Mouse (Mus musculus) midbrain, embryonic 10.5 days (tissue): ENCODE data around the gene Tex30. TPM values are rescaled to one million over a fixed set of nuclear protein-coding genes. Genes with fewer than 3 reads are reported as not detected.

ENCODE experiments used
- DNase-seq: peaks from one replicate; pipeline ENCODE4 v3.0.0-alpha.2; 2017; ENCODE audit warnings: low spot score
- H3K27ac ChIP-seq: fragments of 300-500 bp; sonication (generic); replicated peaks from 2 replicates; pipeline ENCODE4 v1.5.1; 2016; ENCODE audit warnings: mild to moderate bottlenecking
- H3K27me3 ChIP-seq: fragments of 300-500 bp; sonication (generic); 2 replicates; pipeline ENCODE4 v1.6.1; 2016; ENCODE audit warnings: low read depth, mild to moderate bottlenecking; ENCODE audit not compliant: poor library complexity, severe bottlenecking
- H3K36me3 ChIP-seq: fragments of 300-500 bp; sonication (generic); 2 replicates; pipeline ENCODE4 v1.6.1; 2016; ENCODE audit warnings: mild to moderate bottlenecking, moderate library complexity
- H3K4me1 ChIP-seq: fragments of 300-500 bp; sonication (generic); 2 replicates; pipeline ENCODE4 v1.6.1; 2016
- H3K4me3 ChIP-seq: fragments of 300-500 bp; sonication (generic); 2 replicates; pipeline ENCODE4 v1.5.1; 2016; ENCODE audit warnings: mild to moderate bottlenecking, moderate library complexity
- H3K9me3 ChIP-seq: fragments of 300-500 bp; sonication (generic); replicated peaks from 2 replicates; pipeline ENCODE4 v1.6.1; 2016; ENCODE audit warnings: mild to moderate bottlenecking
- WGBS: fragments of 180-500 bp; shearing (Covaris S2); methylation state at CpG from one replicate; pipeline ENCODE4 v1.1.7; 2016; 5-methylcytosine and 5-hydroxymethylcytosine counted together
- polyA plus RNA-seq: library from polyadenylated mRNA; unstranded; fragments of >200 nt; fragmentation: Nextera tagmentation; extraction: Ambion mirVana; gene quantifications from 2 replicates; pipeline ENCODE4 v1.2.1, GENCODE M21; 2016

Tex30 gene
- polyA plus RNA-seq, result 105 and 118 TPM in 2 replicates

DNA sequence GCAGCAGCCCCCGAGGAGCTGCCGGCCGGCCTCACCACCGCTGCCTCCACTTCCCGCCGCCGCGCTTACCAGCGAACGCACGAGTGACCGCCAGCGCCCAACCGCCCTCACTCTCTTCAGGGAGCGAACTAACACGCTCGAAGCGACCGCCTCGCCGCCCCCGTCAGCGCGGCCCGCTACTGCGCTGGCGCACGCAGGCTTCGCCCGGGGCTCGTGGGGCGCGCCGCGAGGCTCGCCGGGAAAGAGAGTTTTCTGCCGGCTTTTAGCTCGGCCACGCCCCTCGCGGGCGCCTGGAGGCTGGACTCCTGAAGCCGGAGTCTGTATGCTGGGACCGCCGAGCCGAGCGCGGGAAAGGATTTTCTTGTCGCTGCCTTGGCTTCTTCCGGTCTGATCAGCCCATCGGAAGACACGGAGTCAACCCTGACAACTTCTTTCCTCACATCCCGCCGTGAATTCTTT lies at the start of gene Tex30:
Gene Tex30, minus strand, starts transcription at position 183 of the 459 bp plus-strand sequence.
- Histone ChIP-seq H3K4me3 (peak within 1 kb of the TSS; percentile 71), H3K27me3 (no peaks in the 10 kb centered on the region), H3K9me3 (no peaks in the 10 kb centered on the region; the same call in 1 of the 2 replicates), H3K4me1 (peaks cover 20% of the 10 kb centered on the region), H3K36me3 (peaks cover 46% of the 10 kb centered on the region), H3K27ac (peak within 1 kb of the TSS; percentile 92)
- WGBS, result under 1% methylated on average over 55 of the region's 55 CpGs
- peak; percentile 96 for DNase-seq

DNA sequence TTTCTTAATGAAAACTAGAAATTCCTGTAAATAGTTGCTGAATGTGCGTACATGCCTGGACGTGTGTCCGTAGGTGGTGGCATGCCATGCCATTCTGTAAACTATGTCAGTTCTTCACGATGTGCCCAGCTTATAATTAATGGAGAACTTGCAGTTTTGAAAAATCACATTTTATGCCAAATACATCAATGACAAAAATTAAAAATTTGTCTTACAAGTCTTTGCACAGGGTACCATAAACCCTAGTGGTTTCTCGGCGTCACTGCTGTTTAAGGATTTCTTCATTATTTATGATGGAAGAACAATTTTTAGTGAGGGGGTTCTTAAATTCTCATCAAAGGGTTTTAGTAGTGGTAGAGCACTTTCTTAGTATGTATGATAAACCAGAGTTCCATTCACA lies 46.5 kb upstream of the Tex30 start:
- 51% methylated on average over 6 of the region's 6 CpGs for WGBS
- Histone ChIP-seq H3K4me3 (peak overlapping the region; percentile 79), H3K9me3 (peaks cover 10% of the 10 kb centered on the region; the same call in 1 of the 2 replicates), H3K27ac (peak overlapping the region; percentile 96), H3K4me1 (peaks cover 15% of the 10 kb centered on the region), H3K36me3 (peaks cover 19% of the 10 kb centered on the region), H3K27me3 (no peaks in the 10 kb centered on the region)
- DNase-seq, result no peak

DNA sequence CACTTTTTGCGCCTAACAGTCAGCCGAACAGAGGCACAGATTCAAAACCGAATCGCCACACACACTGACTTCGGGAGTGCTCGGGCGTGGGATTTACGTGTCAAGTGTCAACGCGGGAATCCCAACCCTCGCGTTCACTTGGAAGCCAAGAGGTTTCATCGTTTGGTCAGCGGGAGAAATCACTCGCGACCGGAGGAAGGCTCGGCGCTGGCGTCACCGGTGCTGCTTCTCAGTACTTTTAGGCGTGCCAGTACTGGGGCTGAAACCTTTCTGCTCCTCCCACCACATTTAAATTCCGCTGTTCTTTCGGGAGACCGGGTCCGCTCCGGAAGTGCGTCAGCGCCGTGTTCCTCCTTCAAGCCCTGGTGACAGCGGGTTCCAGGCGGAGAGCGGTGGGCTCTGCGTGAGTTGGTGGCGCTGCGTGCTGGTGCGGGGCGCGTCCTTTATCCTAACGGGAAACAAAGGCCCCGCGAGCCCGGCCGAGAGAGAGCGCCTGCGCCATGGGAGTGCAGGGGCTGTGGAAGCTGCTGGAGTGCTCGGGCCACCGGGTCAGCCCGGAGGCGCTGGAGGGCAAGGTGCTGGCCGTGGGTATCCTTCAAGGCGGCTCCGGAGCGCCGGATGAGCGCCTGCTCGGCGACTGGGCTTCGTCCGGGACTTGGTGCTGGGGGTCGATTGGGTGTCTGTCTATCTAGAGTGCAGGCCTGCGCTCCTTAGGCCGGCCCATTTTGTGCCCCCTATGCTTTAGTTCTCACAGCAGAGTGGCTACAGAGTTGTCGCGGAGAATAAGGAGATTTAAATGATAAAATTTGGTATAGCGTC lies 45.5 kb upstream of the Tex30 start, which contains the start of gene Ercc5:
Gene Ercc5, plus strand, starts transcription at position 182 of the 819 bp plus-strand sequence.
- Histone ChIP-seq H3K27me3 (no peaks in the 10 kb centered on the region), H3K4me3 (peak within 1 kb of the TSS; percentile 79), H3K36me3 (peaks cover 27% of the 10 kb centered on the region), H3K9me3 (peaks cover 8% of the 10 kb centered on the region; the same call in 1 of the 2 replicates), H3K4me1 (peaks cover 15% of the 10 kb centered on the region), H3K27ac (peak within 1 kb of the TSS; percentile 96)
- under 1% methylated on average over 66 of the region's 66 CpGs for WGBS
- DNase-seq, result peak; percentile 95

DNA sequence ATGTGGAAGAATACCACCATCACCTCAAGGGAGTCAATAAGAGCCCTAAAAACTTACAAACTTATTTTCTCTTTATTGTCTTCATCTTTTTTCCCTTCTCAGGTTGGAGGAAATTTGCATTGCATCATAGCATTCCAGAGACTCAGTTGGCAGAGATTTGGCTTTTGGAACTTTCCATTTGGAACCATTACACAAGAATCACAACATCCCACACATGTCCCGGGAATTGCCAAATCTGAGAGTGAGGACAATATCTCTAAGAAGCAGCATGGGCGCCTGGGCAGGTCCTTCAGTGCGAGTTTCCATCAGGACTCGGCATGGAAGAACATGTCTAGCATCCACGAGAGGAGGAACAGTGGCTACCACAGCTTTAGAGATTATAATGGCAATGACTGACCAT lies 40.5 kb upstream of the Tex30 start:
- Histone ChIP-seq H3K27ac (no peak overlapping the region), H3K36me3 (peaks cover 55% of the 10 kb centered on the region), H3K4me3 (no peak overlapping the region), H3K4me1 (peaks cover 7% of the 10 kb centered on the region), H3K9me3 (no peaks in the 10 kb centered on the region), H3K27me3 (no peaks in the 10 kb centered on the region)
- no peak for DNase-seq
- 91% methylated on average over 5 of the region's 5 CpGs for WGBS

DNA sequence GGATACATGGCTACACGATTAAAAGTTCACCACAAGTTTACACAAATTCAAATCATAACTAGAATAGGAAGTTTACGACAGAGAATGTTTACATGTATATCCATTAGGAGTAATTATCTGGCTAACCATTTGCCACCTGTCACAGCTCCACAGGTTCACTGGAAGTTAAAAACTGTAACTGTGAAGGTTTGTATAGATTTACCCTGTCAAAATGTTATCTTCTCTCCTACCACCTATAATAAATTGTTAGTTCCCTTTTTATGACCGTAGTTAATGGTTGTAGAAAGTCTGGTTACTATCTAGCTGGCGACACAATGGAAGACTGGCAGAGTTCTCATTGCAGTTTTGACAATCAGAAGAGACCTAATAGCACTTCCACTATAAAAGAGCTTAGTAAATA lies 38.0 kb upstream of the Tex30 start:
- no peaks in the 10 kb centered on the region for H3K4me1 ChIP-seq
- no peak overlapping the region for H3K4me3 ChIP-seq
- H3K36me3 ChIP-seq, result peaks cover 72% of the 10 kb centered on the region
- WGBS, result 89% methylated on average over 4 of the region's 4 CpGs
- no peaks in the 10 kb centered on the region for H3K27me3 ChIP-seq
- no peak for DNase-seq
- H3K27ac ChIP-seq, result no peak overlapping the region
- no peaks in the 10 kb centered on the region for H3K9me3 ChIP-seq

DNA sequence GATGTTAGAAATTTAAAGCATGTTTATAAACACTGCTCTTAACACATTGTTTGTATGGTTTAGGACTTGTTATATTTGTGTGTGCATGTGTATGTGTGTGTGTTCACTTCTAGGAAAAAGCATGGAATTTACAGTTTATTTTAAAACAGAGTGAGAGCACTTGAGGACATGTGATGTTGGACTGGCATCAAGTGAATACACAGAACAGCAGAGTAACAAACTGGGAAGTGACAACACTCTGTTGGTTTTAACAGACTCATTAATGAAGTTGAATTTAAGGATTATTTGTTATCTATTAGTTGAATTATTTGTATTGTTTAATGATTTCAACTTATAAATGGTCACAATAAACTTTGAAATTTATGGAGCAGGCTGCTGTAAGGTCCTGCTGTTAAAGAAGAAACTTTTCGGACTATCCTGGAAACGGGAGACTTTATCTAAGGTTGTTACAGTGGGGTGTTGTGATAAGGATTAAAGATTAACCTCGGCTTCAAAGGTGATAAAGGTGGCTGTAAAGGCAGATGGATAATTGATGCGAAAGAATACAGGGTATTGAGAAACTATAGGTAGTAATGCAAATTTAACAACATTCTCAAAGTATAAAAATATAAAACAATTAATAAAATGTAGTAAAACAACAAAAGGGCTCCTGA lies 27.8 kb upstream of the Tex30 start:
- no peak for DNase-seq
- no peak overlapping the region for H3K4me3 ChIP-seq
- H3K9me3 ChIP-seq, result no peaks in the 10 kb centered on the region
- H3K27ac ChIP-seq, result no peak overlapping the region
- H3K4me1 ChIP-seq, result no peaks in the 10 kb centered on the region
- WGBS, result 84% methylated on average over 4 of the region's 4 CpGs
- peaks cover 66% of the 10 kb centered on the region for H3K36me3 ChIP-seq
- no peaks in the 10 kb centered on the region for H3K27me3 ChIP-seq

DNA sequence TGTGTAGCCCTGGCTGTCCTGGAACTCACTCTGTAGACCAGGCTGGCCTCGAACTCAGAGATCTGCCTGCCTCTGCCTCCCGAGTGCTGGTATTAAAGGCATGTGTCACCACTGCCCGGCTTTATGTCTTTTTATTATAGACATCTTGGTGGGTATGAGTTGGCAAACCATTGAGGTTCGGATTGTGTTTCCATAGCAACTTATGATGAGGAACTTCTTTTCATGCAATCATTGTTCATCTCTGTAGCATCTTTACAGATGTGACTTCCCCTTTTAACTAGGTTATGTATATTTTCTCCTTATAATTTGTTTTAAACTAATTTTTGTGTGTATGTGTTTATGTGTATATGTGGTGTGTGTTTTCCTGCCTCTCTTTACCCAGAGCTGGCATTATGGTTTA lies 23.3 kb upstream of the Tex30 start:
- 95% methylated on average over 4 of the region's 4 CpGs for WGBS
- no peak for DNase-seq
- H3K36me3 ChIP-seq, result peaks cover 66% of the 10 kb centered on the region
- H3K4me3 ChIP-seq, result no peak overlapping the region
- H3K27me3 ChIP-seq, result no peaks in the 10 kb centered on the region
- H3K4me1 ChIP-seq, result peaks cover 8% of the 10 kb centered on the region
- H3K9me3 ChIP-seq, result no peaks in the 10 kb centered on the region
- H3K27ac ChIP-seq, result no peak overlapping the region

DNA sequence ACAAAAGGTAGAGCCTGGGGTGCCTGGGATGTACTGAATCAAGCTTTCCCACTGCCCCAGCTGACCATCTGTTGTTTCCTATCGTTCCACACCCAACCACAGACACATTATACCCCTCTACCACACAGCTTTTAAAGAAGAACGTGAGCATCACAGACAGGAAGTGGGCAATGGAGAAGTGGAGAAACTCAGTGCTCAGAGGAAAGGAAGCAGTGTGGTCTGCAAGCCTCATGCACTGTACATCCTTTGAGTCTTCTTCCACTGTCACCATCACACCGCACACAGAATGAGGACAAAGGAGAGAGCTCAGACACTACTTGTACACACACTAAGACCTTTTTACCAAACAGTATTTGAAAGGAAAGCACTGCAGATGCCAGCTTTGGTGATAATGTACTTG lies 20.0 kb upstream of the Tex30 start:
- Histone ChIP-seq H3K9me3 (no peaks in the 10 kb centered on the region), H3K36me3 (peaks cover 35% of the 10 kb centered on the region), H3K27me3 (no peaks in the 10 kb centered on the region), H3K4me3 (no peak overlapping the region), H3K27ac (no peak overlapping the region), H3K4me1 (peaks cover 23% of the 10 kb centered on the region)
- DNase-seq, result no peak
- WGBS, result 89% methylated on average over 3 of the region's 3 CpGs

DNA sequence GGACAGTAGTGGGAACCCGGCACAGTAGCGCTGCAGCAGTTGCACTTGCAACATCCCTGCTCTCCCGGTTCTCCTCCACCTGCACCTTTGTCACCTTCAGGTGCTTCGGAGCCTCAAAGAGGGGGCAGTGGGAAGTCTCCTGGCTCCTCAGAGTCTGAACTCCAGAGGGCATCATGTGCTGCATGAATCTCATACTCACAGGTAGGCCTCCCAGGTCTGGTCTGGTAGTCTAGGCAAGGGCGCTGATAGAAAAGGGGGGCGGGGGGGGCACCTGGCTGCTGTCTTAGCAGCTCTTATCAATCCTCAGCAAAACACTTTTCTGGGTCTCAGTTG lies 17.8 kb upstream of the Tex30 start:
- Histone ChIP-seq H3K36me3 (peaks cover 40% of the 10 kb centered on the region), H3K9me3 (no peaks in the 10 kb centered on the region), H3K4me1 (peaks cover 23% of the 10 kb centered on the region), H3K4me3 (peak overlapping the region; percentile 78), H3K27me3 (no peaks in the 10 kb centered on the region), H3K27ac (peak overlapping the region; percentile 96)
- WGBS, result 2% methylated on average over 6 of the region's 6 CpGs
- DNase-seq, result no peak

DNA sequence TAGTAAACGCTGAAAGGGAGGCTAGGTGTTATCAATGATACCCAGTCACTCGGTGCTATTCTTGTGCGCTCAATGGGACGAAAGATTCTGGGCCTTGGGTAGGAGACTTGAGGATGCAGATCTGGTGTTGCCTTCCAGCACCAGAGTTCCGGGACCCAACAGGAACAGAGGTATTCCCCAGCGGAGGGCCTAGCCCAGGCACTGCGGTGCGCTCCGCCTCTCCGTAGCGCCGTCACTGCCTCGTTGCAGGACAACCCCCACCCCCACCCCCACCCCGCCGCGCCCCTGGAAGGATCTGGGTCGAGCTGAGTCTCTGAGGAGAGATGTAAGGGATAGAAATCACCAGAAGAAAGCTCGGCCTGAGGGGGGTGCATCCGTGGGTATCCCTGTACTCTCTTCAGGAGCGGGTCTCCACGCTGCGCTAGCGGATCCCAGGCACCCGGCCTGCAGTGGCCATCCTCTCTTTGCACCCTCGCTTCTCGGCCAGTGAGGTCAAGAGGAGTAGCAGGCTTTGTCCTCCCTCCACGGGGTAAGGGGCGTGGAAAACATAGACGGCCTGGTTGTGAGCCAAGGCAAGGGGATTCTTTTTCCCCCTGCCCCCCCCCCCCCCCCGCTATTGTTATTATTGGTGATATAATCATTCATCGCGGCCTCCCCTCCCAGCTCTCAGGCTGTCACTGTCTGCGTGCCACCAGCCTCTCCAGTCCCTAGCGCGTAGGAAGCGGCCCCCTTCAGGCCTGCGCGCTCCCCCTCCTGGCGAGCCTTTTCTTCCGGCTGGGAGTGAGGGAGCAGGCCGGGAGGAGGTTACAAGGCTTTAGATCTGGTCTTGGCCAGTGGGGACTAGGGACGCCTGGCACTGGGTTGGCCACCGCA lies 17.2 kb upstream of the Tex30 start:
- peak; percentile 88 for DNase-seq
- Histone ChIP-seq H3K4me3 (peak overlapping the region; percentile 78), H3K27me3 (no peaks in the 10 kb centered on the region), H3K4me1 (peaks cover 23% of the 10 kb centered on the region), H3K9me3 (no peaks in the 10 kb centered on the region), H3K27ac (peak overlapping the region; percentile 96), H3K36me3 (peaks cover 40% of the 10 kb centered on the region)
- whole genome bisulfite sequencing, result under 1% methylated on average over 43 of the region's 43 CpGs

DNA sequence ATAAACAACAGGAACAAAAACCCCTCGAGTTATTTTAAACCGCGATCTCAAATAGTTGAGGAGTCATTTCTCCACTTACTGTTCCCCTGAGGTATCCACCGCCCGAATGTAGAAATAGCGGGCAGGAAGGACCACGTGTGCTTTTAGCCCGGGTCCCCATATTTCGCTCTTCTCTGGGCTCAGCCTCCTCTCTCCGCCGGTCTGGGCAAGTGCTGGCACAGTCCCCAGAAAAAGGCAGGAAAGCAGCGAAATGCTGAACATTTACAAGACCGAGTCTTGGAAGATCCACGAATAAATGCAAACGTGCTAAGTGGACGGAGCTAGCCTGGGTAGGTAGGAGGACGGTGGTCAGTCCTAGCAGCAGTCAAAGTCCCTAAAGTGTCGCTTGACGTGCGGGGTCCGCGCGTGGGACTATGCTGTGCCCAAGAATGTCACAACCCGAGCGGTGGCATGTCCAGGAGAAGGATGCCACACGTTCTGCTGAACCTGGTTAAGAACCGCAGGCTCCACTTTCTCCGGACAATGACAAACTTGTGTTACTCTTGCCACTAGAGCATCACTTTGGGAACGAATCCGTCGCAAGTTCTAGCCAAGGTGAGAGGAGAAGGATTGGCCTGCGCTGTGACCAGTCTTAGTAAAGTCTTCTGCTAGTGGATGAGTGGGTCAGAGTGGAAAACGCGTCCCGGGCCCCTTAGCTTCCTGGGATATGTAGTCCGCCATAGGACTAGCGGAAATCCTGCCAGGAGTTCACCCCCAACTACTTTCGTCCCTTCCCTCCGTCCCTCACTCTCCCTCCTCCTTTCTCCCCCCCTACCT lies 16.2 kb upstream of the Tex30 start, which contains the start of the genes Kdelc1 and Bivm:
Gene Kdelc1, minus strand, starts transcription at position 570 of the 816 bp plus-strand sequence.
Gene Bivm, plus strand, starts transcription at position 719 of the 816 bp plus-strand sequence.
- H3K4me3 ChIP-seq, result peak within 1 kb of the TSS; percentile 78
- DNase-seq, result peak; percentile 91
- peaks cover 23% of the 10 kb centered on the region for H3K4me1 ChIP-seq
- peaks cover 40% of the 10 kb centered on the region for H3K36me3 ChIP-seq
- WGBS, result under 1% methylated on average over 39 of the region's 39 CpGs
- H3K27ac ChIP-seq, result peak within 1 kb of the TSS; percentile 96
- H3K27me3 ChIP-seq, result no peaks in the 10 kb centered on the region
- no peaks in the 10 kb centered on the region for H3K9me3 ChIP-seq
